Mouse (Mus musculus): ENCODE measurements around the gene Hbp1. TPM values are rescaled to one million over a fixed set of nuclear protein-coding genes. Genes with fewer than 3 reads are reported as not detected.
A peak's percentile ranks its signal among the peaks of the same experiment; 100 is the strongest.

Gene Hbp1
- polyA plus RNA-seq, 1 experiment from 2014 or later, result 78.0 TPM

DNA sequence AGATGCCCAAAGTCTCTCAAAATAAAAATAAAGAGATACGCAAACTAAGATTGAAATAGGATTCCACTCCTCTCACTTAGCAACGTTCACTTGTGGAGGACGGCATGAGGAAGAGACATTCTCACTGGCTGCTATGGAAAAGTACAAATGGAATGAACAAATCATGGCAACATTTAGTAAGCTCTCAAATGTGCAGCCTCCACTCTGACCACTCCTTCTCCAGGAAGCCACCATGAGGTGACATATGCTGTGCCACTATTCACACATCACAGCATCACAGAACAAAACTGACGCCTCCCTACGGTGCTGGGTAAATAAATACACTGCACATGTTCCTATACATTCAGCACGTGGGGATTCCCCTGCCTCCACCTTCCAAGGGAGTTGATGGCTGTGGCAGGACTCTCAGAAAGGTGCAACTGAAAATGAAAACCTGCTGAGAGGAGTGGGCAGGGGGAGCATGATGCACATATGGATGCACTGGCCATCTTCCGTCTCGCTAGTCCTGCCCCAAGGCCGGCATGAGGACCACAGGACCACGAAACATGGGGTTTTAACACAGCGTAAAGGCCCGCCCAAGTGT is 27.4 kb upstream of the Hbp1 start:
- H3K27ac ChIP-seq, result no peak overlapping the region
- H3K4me1 ChIP-seq (replicated peaks), result 0 out of 2 replicates have a peak, but pooled peaks cover 5% of the 10 kb centered on the region
- peaks cover 13% of the 10 kb centered on the region for H3K36me3 ChIP-seq
- H3K27me3 ChIP-seq, result no peaks in the 10 kb centered on the region
- ATAC-seq, result no peak
- H3K4me2 ChIP-seq (replicated peaks), result no peak overlapping the region
- H3K4me3 ChIP-seq (replicated peaks), result no peak overlapping the region
- 76% methylated on average over 12 of the region's 12 CpGs for WGBS
- H3K9me3 ChIP-seq, result no peaks in the 10 kb centered on the region
- H3K9ac ChIP-seq (replicated peaks), result no peak overlapping the region

GRCm38 (mm10) chr12:31976544-31976943 is 26.2 kb upstream of the Hbp1 start:
- no peak overlapping the region for H3K4me3 ChIP-seq (replicated peaks)
- H3K36me3 ChIP-seq, result peaks cover 15% of the 10 kb centered on the region
- H3K4me2 ChIP-seq (replicated peaks), result no peak overlapping the region
- ATAC-seq, result 0 out of 2 replicates have a peak, but pooled peaks have one; percentile 31
- no peaks in the 10 kb centered on the region for H3K9me3 ChIP-seq
- no peak overlapping the region for H3K27ac ChIP-seq
- WGBS, result 53% methylated on average over 7 of the region's 7 CpGs
- no peaks in the 10 kb centered on the region for H3K27me3 ChIP-seq
- H3K9ac ChIP-seq (replicated peaks), result no peak overlapping the region
- H3K4me1 ChIP-seq (replicated peaks), result 0 out of 2 replicates have a peak, but pooled peaks cover 5% of the 10 kb centered on the region

GRCm38 (mm10) chr12:31973473-31974172 is 23.3 kb upstream of the Hbp1 start:
- H3K36me3 ChIP-seq, result peaks cover 25% of the 10 kb centered on the region
- no peaks in the 10 kb centered on the region for H3K27me3 ChIP-seq
- no peaks in the 10 kb centered on the region for H3K9me3 ChIP-seq
- H3K27ac ChIP-seq, result peak overlapping the region; percentile 44; the same call in 1 of the 2 replicates
- H3K4me2 ChIP-seq (replicated peaks), result no peak overlapping the region
- peak; percentile 83 for ATAC-seq
- H3K9ac ChIP-seq (replicated peaks), result no peak overlapping the region
- WGBS, result 68% methylated on average over 13 of the region's 13 CpGs
- no peak overlapping the region for H3K4me3 ChIP-seq (replicated peaks)
- 0 out of 2 replicates have a peak, but pooled peaks cover 5% of the 10 kb centered on the region for H3K4me1 ChIP-seq (replicated peaks)

- WGBS, result 91% methylated on average over 8 of the region's 8 CpGs
- ATAC-seq, result no peak
- no peaks in the 10 kb centered on the region for H3K27me3 ChIP-seq
- 0 out of 2 replicates have a peak, but pooled peaks cover 8% of the 10 kb centered on the region for H3K4me1 ChIP-seq (replicated peaks)
- peaks cover 22% of the 10 kb centered on the region for H3K36me3 ChIP-seq
- no peaks in the 10 kb centered on the region for H3K9me3 ChIP-seq
- no peak overlapping the region for H3K9ac ChIP-seq (replicated peaks)
- H3K4me2 ChIP-seq (replicated peaks), result no peak overlapping the region
- H3K27ac ChIP-seq, result no peak overlapping the region
- no peak overlapping the region for H3K4me3 ChIP-seq (replicated peaks)
Observed at GRCm38 (mm10) chr12:31971547-31971946, 21.2 kb upstream of the Hbp1 start.

DNA sequence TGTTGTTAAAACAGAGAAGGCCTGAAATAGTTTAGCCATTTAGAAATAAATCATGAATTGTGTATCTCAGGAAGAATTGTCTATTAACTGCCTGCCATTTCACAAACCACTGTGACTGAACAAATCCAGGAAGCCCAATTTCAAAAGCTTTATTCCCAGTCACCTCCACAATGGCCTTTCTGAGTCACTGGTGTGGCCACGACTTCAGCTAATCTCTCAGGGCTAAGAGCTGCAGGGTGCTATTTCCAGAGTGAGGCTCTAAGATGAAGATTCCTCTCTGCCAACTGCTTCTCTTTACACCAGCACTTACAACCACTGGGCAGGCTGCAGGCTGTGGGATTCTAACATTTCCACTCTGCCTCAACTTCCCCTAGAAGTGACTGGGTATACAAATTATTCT is 18.8 kb upstream of the Hbp1 start:
- Histone ChIP-seq H3K4me3 (replicated peaks) (no peak overlapping the region), H3K4me1 (replicated peaks) (0 out of 2 replicates have a peak, but pooled peaks cover 8% of the 10 kb centered on the region), H3K4me2 (replicated peaks) (no peak overlapping the region), H3K27ac (no peak overlapping the region), H3K27me3 (no peaks in the 10 kb centered on the region), H3K36me3 (peaks cover 43% of the 10 kb centered on the region), H3K9me3 (no peaks in the 10 kb centered on the region), H3K9ac (replicated peaks) (no peak overlapping the region)
- no peak for ATAC-seq
- 3% methylated on average over 1 of the region's 1 CpGs for WGBS

DNA sequence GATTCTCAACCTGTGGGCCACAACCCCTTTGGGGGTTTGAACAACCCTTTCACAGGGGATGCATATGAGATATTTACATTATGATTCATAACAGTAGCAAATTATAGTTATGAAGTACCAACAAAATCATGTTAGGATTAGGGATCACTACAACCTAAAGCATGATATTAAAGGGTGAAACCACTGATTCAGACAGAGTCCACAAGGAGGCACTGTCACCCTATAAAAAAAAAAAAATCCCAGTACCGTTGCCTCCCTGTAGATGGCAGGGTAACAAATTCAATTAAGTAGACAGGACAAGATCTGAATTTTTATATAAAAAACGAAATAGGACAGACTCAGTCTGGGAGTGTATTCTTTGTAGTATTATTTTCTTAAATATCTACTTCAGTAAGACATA is 17.2 kb upstream of the Hbp1 start:
- no peak overlapping the region for H3K27ac ChIP-seq
- 5% methylated on average over 2 of the region's 2 CpGs for WGBS
- ATAC-seq, result peak; percentile 44
- H3K4me1 ChIP-seq (replicated peaks), result 0 out of 2 replicates have a peak, but pooled peaks cover 3% of the 10 kb centered on the region
- no peaks in the 10 kb centered on the region for H3K9me3 ChIP-seq
- peaks cover 45% of the 10 kb centered on the region for H3K36me3 ChIP-seq
- no peak overlapping the region for H3K4me2 ChIP-seq (replicated peaks)
- no peak overlapping the region for H3K9ac ChIP-seq (replicated peaks)
- H3K27me3 ChIP-seq, result no peaks in the 10 kb centered on the region
- H3K4me3 ChIP-seq (replicated peaks), result no peak overlapping the region

DNA sequence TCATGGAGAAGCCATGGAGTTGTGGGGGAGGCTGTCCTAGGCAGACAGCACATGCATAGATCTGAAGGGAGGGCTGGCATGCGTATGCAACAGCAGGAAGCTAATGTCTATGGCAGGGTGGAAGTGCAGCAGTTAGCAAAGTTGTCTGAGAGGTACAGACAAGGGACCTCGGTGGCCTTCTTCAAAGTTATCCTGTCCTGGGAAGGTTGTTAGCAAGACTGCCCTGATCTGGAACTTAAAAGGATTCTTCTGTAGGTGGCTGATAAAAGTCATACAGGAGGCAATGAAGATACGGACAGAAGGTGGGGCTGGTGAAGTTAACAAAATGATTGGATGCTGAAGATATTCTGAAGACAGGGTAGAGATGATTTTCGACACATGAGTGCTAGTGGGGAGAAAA is 16.1 kb upstream of the Hbp1 start:
- no peak overlapping the region for H3K9ac ChIP-seq (replicated peaks)
- no peak overlapping the region for H3K27ac ChIP-seq
- no peak overlapping the region for H3K4me2 ChIP-seq (replicated peaks)
- WGBS, result 89% methylated on average over 4 of the region's 4 CpGs
- H3K27me3 ChIP-seq, result no peaks in the 10 kb centered on the region
- 0 out of 2 replicates have a peak, but pooled peaks cover 3% of the 10 kb centered on the region for H3K4me1 ChIP-seq (replicated peaks)
- no peak overlapping the region for H3K4me3 ChIP-seq (replicated peaks)
- ATAC-seq, result no peak
- H3K9me3 ChIP-seq, result no peaks in the 10 kb centered on the region
- peaks cover 43% of the 10 kb centered on the region for H3K36me3 ChIP-seq

GRCm38 (mm10) chr12:31965517-31966212 is 15.3 kb upstream of the Hbp1 start:
- no peaks in the 10 kb centered on the region for H3K27me3 ChIP-seq
- H3K9me3 ChIP-seq, result no peaks in the 10 kb centered on the region
- no peak overlapping the region for H3K9ac ChIP-seq (replicated peaks)
- H3K36me3 ChIP-seq, result peaks cover 35% of the 10 kb centered on the region
- H3K27ac ChIP-seq, result no peak overlapping the region
- no peak overlapping the region for H3K4me3 ChIP-seq (replicated peaks)
- no peak overlapping the region for H3K4me2 ChIP-seq (replicated peaks)
- 0 out of 2 replicates have a peak, but pooled peaks cover 3% of the 10 kb centered on the region for H3K4me1 ChIP-seq (replicated peaks)
- no peak for ATAC-seq
- 92% methylated on average over 12 of the region's 12 CpGs for WGBS

DNA sequence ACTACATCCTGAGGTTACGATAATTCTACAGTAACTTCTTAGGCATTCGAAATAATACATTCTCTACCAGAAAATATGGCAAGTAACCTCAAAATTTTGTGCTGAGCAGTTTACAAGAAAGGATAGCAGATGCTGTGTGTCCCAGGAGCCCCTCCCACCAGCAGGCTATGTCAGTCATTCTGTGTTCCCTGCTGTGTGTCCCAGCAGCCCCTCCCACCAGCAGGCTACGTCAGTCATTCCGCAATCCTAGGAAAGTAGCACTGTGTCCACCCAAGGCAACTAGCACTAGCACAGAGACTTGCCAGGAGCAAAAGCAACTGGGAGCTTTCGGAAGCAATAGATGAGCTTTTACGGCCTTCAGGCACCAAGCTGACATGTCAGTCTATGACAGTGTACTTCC is 13.7 kb upstream of the Hbp1 start:
- H3K36me3 ChIP-seq, result peaks cover 32% of the 10 kb centered on the region
- H3K4me2 ChIP-seq (replicated peaks), result no peak overlapping the region
- WGBS, result 85% methylated on average over 6 of the region's 6 CpGs
- H3K4me3 ChIP-seq (replicated peaks), result no peak overlapping the region
- H3K27me3 ChIP-seq, result no peaks in the 10 kb centered on the region
- 0 out of 2 replicates have a peak, but pooled peaks have one; percentile 11 for ATAC-seq
- H3K9ac ChIP-seq (replicated peaks), result no peak overlapping the region
- 0 out of 2 replicates have a peak, but pooled peaks cover 3% of the 10 kb centered on the region for H3K4me1 ChIP-seq (replicated peaks)
- H3K9me3 ChIP-seq, result no peaks in the 10 kb centered on the region
- no peak overlapping the region for H3K27ac ChIP-seq

- 89% methylated on average over 4 of the region's 4 CpGs for WGBS
- no peak overlapping the region for H3K9ac ChIP-seq (replicated peaks)
- H3K4me2 ChIP-seq (replicated peaks), result no peak overlapping the region
- peaks cover 8% of the 10 kb centered on the region; the same call in 1 of the 2 replicates for H3K36me3 ChIP-seq
- no peak overlapping the region for H3K27ac ChIP-seq
- H3K4me3 ChIP-seq (replicated peaks), result no peak overlapping the region
- H3K27me3 ChIP-seq, result no peaks in the 10 kb centered on the region
- H3K4me1 ChIP-seq (replicated peaks), result peaks cover 5% of the 10 kb centered on the region
- no peak for ATAC-seq
- H3K9me3 ChIP-seq, result no peaks in the 10 kb centered on the region
Observed at GRCm38 (mm10) chr12:31955843-31956242, 5.5 kb upstream of the Hbp1 start.

DNA sequence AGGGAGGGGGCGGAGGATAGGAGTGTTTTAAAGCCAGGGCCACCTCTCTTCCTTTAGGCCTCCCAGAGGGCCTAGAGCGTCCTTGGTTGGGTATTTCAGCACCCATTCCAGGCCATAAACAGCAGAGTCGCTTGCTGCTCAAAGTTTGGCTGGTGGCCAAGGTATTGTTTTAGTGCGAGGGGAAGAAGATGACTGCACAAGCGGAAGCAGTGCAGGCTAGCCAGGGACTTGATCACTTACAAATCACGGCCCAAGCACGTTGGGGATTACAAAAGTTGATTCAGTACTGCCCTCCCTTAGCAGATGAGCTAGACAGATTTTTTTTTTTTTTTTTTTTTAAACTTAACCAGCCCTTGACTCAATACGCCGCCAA is 310 bp upstream of the Hbp1 start:
- H3K9ac ChIP-seq (replicated peaks), result peak overlapping the region; percentile 45
- peak overlapping the region; percentile 65 for H3K4me2 ChIP-seq (replicated peaks)
- H3K27ac ChIP-seq, result peak overlapping the region; percentile 78
- peaks cover 18% of the 10 kb centered on the region for H3K4me1 ChIP-seq (replicated peaks)
- H3K27me3 ChIP-seq, result no peaks in the 10 kb centered on the region
- H3K36me3 ChIP-seq, result no peaks in the 10 kb centered on the region
- H3K4me3 ChIP-seq (replicated peaks), result peak overlapping the region; percentile 46
- 6% methylated on average over 9 of the region's 9 CpGs for WGBS
- ATAC-seq, result no peak
- H3K9me3 ChIP-seq, result no peaks in the 10 kb centered on the region

GRCm38 (mm10) chr12:31949193-31949741 is 1.1 kb downstream of the Hbp1 start:
- peak overlapping the region; percentile 99 for H3K27ac ChIP-seq
- peak overlapping the region; percentile 87 for H3K4me3 ChIP-seq (replicated peaks)
- WGBS, result under 1% methylated on average over 51 of the region's 58 CpGs
- no peaks in the 10 kb centered on the region for H3K36me3 ChIP-seq
- H3K9ac ChIP-seq (replicated peaks), result peak overlapping the region; percentile 93
- ATAC-seq, result peak; percentile 80
- H3K4me2 ChIP-seq (replicated peaks), result peak overlapping the region; percentile 58
- no peaks in the 10 kb centered on the region for H3K27me3 ChIP-seq
- H3K4me1 ChIP-seq (replicated peaks), result peaks cover 18% of the 10 kb centered on the region
- H3K9me3 ChIP-seq, result no peaks in the 10 kb centered on the region

All from midbrain, embryonic 13.5 days (tissue).